Mouse (Mus musculus) frontal cortex, adult 2 months (tissue): ENCODE results near the gene Ms4a10. TPM values are rescaled to one million over a fixed set of nuclear protein-coding genes. Genes with fewer than 3 reads are reported as not detected.

ENCODE experiments used
- DNase-seq, 2 experiments: peaks; one replicate each; pipeline ENCODE4 v3.0.0; 2022; ENCODE audit warnings: low spot score in 1 of 2; ENCODE audit errors: extremely low spot score in 1 of 2
- polyA plus RNA-seq: library from polyadenylated mRNA; depleted of rRNA; stranded (reverse); fragments of >200 nt; gene quantifications from 2 replicates; pipeline ENCODE4 v1.2.3, GENCODE M21; 2012; rRNA removed

Gene Ms4a10
- polyA plus RNA-seq, 1 experiment = not detected

- no peak for DNase-seq
These were observed 53.9 kb downstream of the Ms4a10 start, which contains the start of gene Zp1 for GRCm38 (mm10) chr19:10920532-10920931. Zp1 (minus strand) TSS chr19:10920632.

- DNase-seq = no peak
These were observed 56.0 kb downstream of the Ms4a10 start for GRCm38 (mm10) chr19:10918321-10918991.

- DNase-seq = no peak
These were observed 58.0 kb downstream of the Ms4a10 start for GRCm38 (mm10) chr19:10916506-10916905.

- DNase-seq = no peak
These were observed 59.6 kb downstream of the Ms4a10 start for GRCm38 (mm10) chr19:10914870-10915269.

GRCm38 (mm10) chr19:10914291-10914690, 60.2 kb downstream of the Ms4a10 start:
- no peak for DNase-seq

Other genes starting within 250 kb of the Ms4a10 start
- 0.14 and 0.17 TPM in 2 replicates for gene Cd5, start 235.7 kb downstream of the Ms4a10 start, polyA plus RNA-seq
- 1.5 and 3.8 TPM in 2 replicates for gene Cd6, start 144.6 kb downstream of the Ms4a10 start, polyA plus RNA-seq
- gene Slc15a3, start 134.9 kb downstream of the Ms4a10 start, polyA plus RNA-seq = 1.7 and 2.2 TPM in 2 replicates
- 132 and 133 TPM in 2 replicates for gene Tmem132a, start 104.7 kb downstream of the Ms4a10 start, polyA plus RNA-seq
- gene Tmem109, start 92.7 kb downstream of the Ms4a10 start, polyA plus RNA-seq = 49.2 and 50.2 TPM in 2 replicates
- gene Prpf19, start 79.4 kb downstream of the Ms4a10 start, polyA plus RNA-seq = 187 and 207 TPM in 2 replicates
- 0.06 TPM in 1 of 2 replicates, not detected in the other for gene Zp1, start 54.0 kb downstream of the Ms4a10 start, polyA plus RNA-seq
- 0.08 and 0.22 TPM in 2 replicates for gene Ptgdr2, start 37.5 kb downstream of the Ms4a10 start, polyA plus RNA-seq
- 5.1 and 5.5 TPM in 2 replicates for gene Ccdc86, start 25.4 kb downstream of the Ms4a10 start, polyA plus RNA-seq
- 81.7 and 91.9 TPM in 2 replicates for gene Ms4a15, start 18.6 kb upstream of the Ms4a10 start, polyA plus RNA-seq
- not detected in 2 replicates for gene Ms4a18, start 43.4 kb upstream of the Ms4a10 start, polyA plus RNA-seq
- gene Ms4a8a, start 106.4 kb upstream of the Ms4a10 start, polyA plus RNA-seq = not detected in 2 replicates
- gene 1700017D01Rik, start 156.2 kb upstream of the Ms4a10 start, polyA plus RNA-seq = not detected in 2 replicates
- not detected in 2 replicates for gene 1700025F22Rik, start 190.7 kb upstream of the Ms4a10 start, polyA plus RNA-seq
- gene Ms4a13, start 222.1 kb upstream of the Ms4a10 start, polyA plus RNA-seq = not detected in 2 replicates